Mouse (Mus musculus): Measurements from ENCODE around the gene Ldlr. TPM values are rescaled to one million over a fixed set of nuclear protein-coding genes. Genes with fewer than 3 reads are reported as not detected.
"Not testable (repeated sequence)": the region's sequence is repeated elsewhere in the genome, so short reads cannot be mapped to it uniquely, and the experiment has no call there.

The Ldlr gene
- total RNA-seq (2021): 1 to 10 TPM; 2.4 to 3.5 TPM
- long read RNA-seq, experiment 1: 0 reads
- long read RNA-seq, experiment 2, partial matches to known transcripts: 0 of 1 reads
- long read RNA-seq, experiment 2, other reads (novel, unspliced or antisense): 1 of 1 reads

DNA sequence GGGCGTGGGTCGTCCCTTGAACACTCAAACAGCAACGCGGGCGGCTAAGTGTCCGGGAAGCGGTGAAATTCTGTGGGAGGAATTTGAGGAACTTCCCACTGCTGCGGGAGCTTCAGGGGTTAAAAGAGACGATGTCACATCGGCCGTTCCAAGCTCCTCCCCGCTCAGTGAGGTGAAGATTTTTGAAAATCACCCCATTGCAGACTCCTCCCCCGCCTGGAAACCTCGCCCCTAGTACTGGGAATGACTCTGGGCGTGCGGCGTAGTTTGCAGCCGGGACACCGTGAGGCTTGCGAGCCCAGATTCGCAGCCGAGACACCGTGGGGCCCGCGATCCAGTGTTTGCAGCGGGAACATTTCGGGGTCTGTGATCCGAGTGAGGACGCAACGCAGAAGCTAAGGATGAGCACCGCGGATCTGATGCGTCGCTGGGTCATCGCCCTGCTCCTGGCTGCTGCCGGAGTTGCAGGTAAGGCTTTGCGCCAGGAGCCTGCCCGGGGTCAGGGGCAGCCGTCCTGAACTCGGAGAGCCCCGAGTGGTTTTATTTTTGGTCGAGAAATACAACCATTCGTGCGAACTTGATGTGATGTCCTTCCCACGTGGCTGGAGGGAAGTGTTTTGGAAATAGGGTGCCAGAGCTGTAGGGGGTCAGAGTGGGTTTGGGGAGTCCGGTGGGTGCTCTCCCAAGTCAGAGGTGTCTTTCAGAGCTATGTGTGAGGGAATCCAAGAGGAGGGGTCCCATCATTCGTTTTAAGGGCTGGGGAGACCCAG, at the start of gene Ldlr:
Ldlr (plus strand) TSS at position 107 of the 770 bp plus-strand sequence.
- DNase-seq: peak; percentile 76 to 79
- intact Hi-C loops (cut with DNase I): no loop called here

DNA sequence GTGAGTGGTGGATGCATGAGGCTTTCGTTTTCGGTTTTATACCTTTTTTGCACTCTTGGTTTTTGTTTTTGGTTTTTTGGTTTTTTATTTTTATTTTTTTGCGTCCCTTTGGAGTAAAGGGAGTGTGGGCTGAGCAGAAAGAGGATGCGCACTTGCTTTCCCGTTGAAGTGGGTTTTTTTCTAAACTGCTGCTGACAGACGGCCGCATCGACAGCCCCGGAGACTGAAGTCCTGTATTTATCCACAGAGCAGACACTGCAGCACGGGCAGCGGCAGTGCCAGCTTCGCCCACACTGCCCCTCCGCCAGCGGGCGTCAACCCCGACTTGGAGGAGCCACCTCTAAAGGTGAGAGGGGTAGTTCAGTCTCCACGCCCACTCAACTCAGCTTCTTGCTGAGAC, 45.6 kb upstream of the Ldlr start:
- intact Hi-C loops (cut with DNase I): no loop called here
- no peak for DNase-seq

DNA sequence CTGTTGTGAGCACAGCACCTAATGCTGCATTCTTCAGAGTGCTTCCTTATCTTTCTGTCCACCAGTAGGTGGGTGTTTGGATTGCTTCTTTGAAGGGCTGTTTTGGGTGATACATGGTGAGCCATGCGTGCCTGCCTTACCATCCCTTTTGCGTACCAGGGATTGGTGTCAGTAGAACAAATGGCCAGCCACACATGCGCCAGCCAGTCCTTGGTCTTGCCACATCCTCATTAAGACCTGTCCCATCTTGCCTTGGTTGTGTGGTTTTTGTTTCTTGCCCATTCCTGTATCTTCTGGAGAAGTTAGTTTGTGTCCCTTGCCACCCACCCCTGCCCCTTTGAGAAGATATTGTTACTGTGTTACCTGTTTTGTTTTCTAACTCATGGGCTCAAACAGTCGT, 42.8 kb upstream of the Ldlr start:
- intact Hi-C loops (cut with DNase I): no loop called here
- DNase-seq: no peak

DNA sequence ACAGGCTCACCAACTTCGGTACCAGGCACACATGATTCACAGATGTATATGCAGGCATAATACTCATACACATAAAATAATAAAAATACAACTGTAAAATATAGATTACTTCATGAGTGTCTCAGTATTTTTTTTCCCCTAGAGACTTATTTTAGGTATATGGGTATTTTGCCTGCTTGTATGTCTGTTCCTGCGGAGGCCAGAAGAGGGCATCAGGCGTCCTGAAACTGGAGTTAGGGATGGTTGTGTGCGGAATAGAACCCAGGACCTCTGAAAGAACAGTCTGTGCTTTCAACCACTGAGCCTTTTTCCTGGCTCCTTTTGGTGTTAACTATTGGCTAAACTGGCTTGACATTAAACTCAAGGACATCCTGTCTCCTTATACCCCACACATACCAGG, 40.5 kb upstream of the Ldlr start:
- intact Hi-C loops (cut with DNase I): no loop called here
- no peak for DNase-seq

DNA sequence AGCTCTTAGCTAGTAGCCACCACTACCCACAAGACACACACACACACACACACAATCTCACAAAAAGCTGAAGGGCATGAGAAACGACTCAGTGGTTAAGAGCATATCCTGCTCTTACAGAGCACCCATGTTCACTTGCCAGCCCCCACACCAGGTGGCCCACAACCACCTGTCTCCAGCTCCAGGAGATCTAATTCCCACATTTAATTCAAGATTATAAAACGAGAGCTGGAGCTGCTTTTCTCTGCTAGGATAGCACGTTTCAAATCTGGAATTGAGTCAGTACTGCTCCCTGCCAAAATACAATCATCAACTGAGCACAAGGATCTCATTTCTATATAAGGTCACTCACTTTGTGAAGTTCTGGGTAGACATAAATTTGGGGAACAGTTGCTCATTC, 39.4 kb upstream of the Ldlr start:
- intact Hi-C loops (cut with DNase I): no loop called here
- no peak for DNase-seq

DNA sequence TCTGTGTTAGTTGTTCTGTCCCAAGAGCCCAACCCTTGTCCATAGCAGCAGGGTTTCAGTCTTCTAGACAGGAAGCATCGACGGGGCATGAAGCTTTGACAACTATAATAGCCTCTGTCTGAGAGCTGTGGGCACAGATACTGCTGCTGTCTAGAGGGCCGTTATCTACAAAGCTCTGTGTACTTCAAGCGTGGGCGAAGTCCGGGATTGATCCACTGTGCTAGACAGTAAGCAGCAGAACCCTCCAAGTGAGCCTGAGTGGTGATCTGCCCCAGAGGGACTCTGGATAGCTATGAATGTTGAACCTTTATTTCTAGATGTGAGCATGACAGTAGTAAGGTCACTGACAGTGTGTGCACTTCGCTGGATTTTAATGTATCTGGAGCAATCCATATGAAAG, 34.7 kb upstream of the Ldlr start:
- intact Hi-C loops (cut with DNase I): no loop called here
- DNase-seq: no peak

DNA sequence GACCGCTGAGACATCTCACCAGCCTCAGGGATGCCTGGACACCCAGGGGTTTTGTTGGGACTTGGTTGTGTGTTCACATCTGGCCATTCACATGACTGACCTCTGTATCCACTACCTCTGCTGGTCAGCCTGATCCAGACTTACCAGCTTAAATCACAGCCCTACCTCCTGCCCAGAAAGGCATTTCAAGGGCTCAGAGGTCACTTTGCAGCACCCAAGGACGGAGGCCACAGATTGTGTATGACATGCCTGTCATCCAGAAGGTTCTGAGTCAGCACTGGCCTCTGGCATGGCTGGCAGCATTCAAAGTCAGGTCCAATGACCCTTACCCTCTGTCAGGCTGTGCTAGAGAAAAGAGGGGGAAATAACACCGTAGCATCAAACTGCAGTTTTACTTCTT, 33.3 kb upstream of the Ldlr start:
- intact Hi-C loops (cut with DNase I): no loop called here
- no peak for DNase-seq

DNA sequence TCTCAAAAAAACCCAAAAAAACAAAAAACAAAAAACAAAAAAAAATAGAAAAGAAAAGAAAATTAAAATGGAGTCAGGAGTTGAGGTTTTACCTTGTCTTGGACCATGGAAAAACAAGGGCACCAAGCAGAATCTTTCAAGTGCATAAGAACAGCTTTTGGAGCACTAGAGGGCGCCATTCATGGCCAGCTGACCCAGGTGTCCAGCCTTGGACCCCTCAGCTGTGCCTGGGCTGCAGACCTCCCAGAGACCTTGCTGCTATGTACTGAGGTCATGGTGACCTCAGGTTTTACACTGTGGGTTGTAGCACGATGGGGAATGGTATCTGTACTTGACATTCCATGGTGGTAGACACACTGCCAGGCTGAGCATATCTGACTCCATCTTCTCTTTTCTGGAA, 31.4 kb upstream of the Ldlr start:
- no peak for DNase-seq

DNA sequence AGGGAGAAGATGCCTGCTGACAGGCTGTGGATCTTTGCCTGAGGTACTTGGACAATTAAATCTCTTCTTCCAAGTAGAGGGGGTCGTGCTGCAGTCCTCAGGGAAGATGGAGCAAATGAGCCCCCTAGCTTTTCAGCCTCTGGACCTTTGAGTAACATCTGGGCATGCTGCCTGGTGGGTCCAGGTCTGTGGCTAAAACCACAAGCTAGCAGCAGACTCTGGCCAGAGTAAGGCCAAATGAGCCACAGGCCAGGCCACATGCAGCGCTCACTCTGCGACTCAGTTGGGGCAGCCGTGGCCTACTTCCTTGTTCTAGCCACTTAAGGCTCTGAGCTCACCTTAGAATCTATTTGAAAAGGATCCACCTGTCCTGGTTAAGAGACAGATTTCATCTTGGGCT, 30.8 kb upstream of the Ldlr start:
- intact Hi-C loops (cut with DNase I): no loop called here

More for the DNA sequence above, 31.4 kb upstream of the Ldlr start:
- intact Hi-C loops (cut with DNase I): no loop called here

DNA sequence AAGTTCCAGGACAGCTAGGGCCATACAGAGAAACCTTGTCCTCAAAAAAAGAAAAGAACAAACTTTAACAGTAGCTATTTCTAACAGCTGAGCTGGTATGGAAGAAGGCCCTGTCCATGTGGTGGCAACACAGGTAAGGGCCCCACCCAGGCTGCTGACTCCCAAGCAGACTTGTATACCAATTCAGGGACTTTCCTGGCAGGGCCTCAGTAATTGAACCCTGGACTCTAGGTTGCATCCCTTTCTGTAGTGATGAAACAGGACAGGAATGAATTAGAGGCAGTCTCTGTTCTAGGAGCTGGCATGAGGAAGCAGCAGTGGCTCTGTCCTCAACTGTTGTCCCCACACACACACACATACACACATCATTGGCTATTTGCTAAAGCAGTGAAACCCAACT, 29.2 kb upstream of the Ldlr start:
- intact Hi-C loops (cut with DNase I): no loop called here
- no peak for DNase-seq

More for the DNA sequence above, 30.8 kb upstream of the Ldlr start:
- DNase-seq: no peak

DNA sequence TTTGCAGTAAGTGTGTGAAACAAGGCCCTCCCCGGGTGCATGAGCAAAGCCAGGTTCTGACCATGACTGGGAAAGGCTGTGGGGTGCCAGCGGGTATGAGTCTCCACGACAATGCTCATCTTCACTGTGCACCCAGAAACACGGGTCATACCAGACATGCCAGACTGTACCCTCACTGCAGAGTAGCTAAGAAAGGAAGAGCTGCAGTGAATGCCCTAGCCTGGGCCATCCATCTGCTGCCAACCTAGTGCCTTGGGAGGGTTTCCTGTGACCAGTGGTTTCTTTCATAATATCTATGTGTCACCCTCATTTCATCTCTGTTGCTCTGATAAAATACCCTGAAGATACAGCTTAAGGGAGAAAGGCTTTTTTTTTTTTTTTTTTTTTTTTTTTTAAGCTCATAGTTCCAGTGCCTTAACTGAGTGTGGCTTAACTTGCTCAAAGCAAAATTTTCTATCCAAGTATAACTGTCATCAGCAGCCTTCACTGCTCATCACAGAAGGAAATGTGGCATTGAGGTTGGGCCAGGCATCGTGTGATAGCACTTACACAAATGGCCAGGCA, 28.0 kb upstream of the Ldlr start:
- DNase-seq: no peak
- intact Hi-C loops (cut with DNase I): loop anchor here (5.0 kb wide), 1 partner anchor 107 kb away; no protein-coding TSS in a partner anchor

DNA sequence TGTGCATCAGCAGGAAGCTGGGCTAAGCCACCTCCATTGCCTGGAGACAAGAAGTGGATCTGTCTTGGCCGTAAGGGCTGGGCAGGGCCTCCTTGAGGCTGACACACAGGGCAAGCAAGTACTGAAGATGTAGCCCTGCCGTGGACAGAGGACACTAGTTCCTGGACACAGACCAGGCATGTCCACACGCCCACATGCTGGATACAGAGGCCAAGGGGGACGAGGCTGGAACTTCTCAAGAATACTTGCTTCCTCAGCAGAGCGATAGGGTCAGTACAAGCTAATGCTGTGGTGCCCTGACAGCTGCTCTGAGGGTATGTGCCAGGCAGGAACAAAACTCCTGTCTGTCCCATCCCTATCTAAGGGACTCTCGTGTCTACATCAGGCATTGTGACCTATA, 26.2 kb upstream of the Ldlr start:
- intact Hi-C loops (cut with DNase I): loop anchor here (5.0 kb wide), 1 partner anchor 105 kb away; no protein-coding TSS in a partner anchor
- DNase-seq: no peak

DNA sequence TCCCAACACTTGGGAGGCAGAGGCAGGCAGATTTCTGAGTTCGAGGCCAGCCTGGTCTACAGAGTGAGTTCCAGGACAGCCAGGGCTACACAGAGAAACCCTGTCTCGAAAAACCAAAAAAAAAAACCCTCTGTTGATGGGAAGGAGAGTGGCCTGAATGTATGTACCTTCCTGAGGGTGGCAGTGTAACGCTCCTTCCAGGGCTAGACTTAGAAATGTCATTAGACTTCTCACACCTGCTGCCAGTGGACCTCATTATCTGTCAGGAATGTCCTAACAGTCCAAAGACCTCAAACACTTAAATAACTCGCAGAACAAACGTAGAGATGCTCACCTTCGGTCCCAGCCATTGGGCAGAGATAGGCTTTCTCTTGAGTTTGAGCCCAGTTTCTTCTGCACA, 24.0 kb upstream of the Ldlr start:
- not testable (repeated sequence) for DNase-seq
- intact Hi-C loops (cut with DNase I): loop anchor here (5.0 kb wide), 1 partner anchor 103 kb away; no protein-coding TSS in a partner anchor

DNA sequence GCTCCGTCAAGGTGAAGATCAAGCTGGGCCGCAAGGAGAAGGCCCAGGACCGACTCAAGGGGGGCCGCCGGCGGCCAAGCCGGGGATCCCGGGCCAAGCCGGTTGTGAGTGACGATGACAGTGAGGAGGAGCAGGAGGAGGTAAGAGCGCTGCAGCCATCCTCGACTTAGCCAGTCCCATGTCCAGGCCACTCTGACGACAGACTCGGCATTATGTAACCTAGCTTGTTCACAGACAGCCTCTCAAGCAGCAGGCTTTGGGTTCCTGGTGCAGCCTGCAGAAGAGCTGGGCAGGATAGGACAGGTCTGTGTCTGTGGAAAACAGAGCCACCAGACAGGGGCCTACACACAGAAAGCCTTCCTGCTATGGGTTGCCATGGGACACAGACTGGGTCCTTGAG, 22.2 kb upstream of the Ldlr start:
- intact Hi-C loops (cut with DNase I): no loop called here

DNA sequence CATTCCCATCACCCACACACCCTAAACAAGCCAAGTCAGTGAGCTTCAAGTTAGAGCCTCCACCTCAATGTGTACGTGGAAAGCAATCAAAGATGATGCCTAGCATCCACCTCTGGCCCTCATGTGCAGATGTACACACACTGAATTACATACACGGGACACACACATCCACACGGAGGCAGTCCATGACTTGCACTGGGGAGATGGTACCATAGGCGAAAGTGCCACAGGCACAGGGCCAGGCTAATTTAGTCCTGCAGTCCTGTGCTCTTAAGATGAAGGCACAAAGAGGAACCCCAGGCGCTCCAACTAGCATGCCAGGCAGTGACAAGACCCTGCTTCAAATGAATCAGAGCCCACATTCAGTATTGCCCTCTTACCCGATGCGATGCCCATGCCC, 19.8 kb upstream of the Ldlr start:
- DNase-seq: no peak
- intact Hi-C loops (cut with DNase I): no loop called here

More for the DNA sequence above, 22.2 kb upstream of the Ldlr start:
- no peak for DNase-seq

DNA sequence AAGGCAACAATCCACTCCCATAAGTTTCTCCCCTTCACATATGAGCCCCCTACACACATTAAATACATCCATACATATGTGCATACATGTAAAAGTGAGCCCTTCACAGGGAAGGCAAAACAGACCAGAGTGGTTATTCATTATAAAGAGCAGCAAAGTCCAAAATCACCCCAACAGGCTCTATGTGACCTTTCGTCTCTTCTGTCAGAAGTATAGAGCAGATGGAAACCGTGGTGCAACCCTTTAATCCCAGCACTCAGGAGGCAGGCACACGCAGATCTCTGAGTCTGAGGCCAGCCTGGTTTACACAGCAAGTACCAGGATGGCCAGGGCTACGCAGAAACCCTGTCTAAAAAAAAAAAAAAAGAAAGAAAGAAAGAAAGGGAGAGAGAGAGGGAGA, 17.2 kb upstream of the Ldlr start:
- DNase-seq: no peak
- intact Hi-C loops (cut with DNase I): no loop called here

DNA sequence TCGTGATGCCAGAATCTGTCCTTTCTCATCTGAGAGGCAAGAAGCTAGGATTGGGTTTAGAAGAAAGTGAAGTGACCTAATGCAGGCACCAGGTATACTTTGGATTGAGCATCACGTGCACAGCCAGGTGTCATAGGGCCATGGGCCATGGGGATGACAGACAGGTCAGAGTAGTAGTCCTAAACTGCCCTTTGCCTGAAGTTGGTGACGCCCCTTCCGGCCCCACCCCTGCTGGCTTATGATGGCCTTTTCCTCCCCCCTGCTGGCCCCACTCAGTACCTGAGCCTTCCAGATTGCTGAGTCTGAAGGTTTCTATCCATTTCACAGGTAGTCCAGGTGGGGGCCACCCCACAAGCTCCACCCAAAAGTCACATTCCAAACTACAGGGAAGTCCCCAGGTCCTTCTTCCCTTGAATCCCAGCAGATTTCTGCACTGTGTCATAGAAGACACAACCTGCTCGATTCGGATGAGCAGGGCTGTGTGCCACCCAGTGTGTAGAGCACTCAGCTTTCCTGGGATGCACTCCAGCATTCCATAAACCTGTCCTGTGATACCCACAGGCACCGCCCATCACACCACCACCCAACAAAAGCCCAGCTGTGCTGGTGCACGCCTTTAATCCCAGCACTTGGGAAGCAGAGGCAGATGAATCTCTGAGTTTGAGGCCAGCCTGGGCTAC, 16.6 kb upstream of the Ldlr start:
- intact Hi-C loops (cut with DNase I): no loop called here
- no peak for DNase-seq

DNA sequence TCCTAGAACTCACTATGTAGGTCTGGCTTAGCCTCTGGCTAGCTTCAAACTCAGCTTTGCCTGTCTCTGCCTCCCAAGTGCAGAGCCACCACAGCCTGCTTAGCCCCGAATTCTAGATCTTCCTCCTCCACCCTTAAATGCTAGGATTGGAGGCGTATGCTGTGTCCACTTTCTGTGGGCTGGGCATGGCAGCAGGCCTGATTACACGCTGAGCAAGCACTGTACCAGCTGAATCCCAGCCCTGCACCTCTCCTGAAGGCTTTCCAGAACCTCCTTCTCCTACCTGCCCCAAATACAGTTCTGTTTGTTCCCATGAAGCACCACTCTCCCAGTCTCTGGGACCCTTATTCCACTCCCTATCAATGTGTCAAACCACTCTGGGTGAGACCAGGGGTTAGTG, 13.9 kb upstream of the Ldlr start:
- DNase-seq: no peak
- intact Hi-C loops (cut with DNase I): no loop called here

DNA sequence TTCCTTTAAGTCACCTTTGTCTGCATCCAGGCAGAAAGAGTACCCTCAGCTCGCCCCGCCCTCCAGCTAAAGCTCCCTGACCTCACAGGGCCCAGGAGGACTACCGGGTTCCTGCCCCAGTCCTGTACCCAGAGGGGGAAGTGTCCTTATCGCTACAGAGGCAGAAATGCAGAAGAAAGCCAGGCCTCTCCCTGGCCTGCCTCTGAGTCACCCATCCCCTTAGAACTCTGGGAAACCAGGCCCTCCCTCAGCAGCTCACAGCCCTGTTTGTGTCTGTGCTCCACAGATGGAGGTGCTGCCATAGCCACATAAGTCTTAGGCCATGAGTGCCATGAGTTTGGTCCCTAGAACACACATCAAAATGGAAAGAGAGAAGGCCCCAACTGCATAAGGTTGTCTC, 8.0 kb upstream of the Ldlr start:
- no peak for DNase-seq
- intact Hi-C loops (cut with DNase I): no loop called here

DNA sequence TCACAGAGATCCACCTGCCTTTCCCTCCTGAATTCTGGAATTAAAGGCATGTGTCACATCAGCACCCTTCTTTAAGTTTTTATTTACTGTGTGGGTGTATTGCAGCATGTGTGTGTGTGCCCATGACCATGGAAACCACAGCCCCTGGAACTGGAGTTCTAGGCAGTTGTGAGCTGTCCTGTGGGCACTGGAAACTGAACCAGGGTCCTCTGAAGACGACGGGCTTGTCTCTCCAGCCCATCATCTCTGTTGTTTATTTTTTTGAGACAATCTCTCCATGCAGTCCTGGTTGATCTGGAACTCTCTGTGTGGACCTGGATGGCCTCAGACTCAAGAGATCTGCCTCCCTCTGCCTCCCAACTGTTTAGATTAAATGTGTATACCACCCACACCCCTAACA, 6.3 kb upstream of the Ldlr start:
- intact Hi-C loops (cut with DNase I): no loop called here
- DNase-seq: no peak

DNA sequence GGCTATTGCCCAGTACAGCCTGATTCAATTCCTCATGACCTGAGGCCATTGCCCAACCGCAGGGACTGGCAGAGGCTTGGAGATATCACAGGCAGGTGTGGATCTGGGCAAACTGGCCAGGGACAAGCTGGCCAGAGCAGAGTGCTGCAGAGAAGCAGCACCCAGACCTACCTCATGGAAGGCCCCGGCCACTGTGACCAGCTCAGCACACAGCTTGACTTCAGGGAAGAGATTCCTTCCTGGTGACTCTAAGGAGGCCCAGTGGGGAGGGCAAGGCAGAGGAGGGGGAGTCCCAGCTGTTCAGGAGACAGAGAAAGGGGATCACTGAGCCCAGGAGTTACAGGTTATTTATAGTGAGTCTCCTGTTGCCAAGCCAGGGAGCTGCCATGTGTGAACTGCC, 2.2 kb upstream of the Ldlr start:
- intact Hi-C loops (cut with DNase I): no loop called here

DNA sequence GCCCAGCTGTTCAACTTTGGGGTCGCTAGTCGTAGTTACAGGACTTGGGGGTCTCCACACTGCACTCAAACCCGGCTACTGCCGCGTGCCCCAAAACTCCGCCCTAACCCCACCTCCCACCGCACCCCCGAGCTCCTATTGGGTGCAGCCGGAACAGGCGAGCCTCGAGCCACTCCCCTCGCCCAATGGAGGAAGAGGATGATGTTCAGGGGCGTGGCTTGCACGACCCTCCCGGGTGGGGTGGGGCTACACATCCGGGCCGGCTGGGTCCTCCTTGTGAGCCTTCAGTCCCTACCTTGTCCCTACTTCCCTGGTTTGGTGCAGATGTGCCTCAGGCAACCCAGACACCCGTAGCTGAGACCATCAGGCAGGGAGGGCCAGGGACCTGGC, 859 bp downstream of the Ldlr start:
- peak; percentile 80 to 89 for DNase-seq
- intact Hi-C loops (cut with DNase I): no loop called here

More for the DNA sequence above, 2.2 kb upstream of the Ldlr start:
- DNase-seq: peak in 1 of 2 experiments; percentile 37

Measured in gastrocnemius, postnatal 36 days (tissue).